Mouse (Mus musculus): Measurements from ENCODE around the gene Pes1. TPM values are rescaled to one million over a fixed set of nuclear protein-coding genes. Genes with fewer than 3 reads are reported as not detected.

Gene Pes1
- polyA plus RNA-seq, 1 experiment from 2014 or later = 64.9 TPM

- Histone ChIP-seq H3K27ac (ENCODE audit: low read length) (no peak overlapping the region), H3K4me1 (ENCODE audit: control insufficient read depth, insufficient read depth, low read length) (no peaks in the 10 kb centered on the region), H3K4me2 (replicated peaks; ENCODE audit: low read depth, low read length) (no peak overlapping the region), H3K9me3 (ENCODE audit: control insufficient read depth, low read depth, low read length) (no peaks in the 10 kb centered on the region), H3K27me3 (ENCODE audit: control insufficient read depth, insufficient read depth, low read length) (no peaks in the 10 kb centered on the region), H3K36me3 (ENCODE audit: control insufficient read depth, insufficient read depth, low read length) (no peaks in the 10 kb centered on the region), H3K4me3 (ENCODE audit: low read depth, low read length) (no peak overlapping the region), H3K9ac (replicated peaks; ENCODE audit: low read depth, low read length) (no peak overlapping the region)
- WGBS = 62% methylated on average over 9 of the region's 9 CpGs
- no peak for ATAC-seq (ENCODE audit: insufficient number of reproducible peaks, insufficient read depth, low FRiP score, low read depth)
Measured at GRCm38 (mm10) chr11:4027561-4028334, 64.0 kb downstream of the Pes1 start.

DNA sequence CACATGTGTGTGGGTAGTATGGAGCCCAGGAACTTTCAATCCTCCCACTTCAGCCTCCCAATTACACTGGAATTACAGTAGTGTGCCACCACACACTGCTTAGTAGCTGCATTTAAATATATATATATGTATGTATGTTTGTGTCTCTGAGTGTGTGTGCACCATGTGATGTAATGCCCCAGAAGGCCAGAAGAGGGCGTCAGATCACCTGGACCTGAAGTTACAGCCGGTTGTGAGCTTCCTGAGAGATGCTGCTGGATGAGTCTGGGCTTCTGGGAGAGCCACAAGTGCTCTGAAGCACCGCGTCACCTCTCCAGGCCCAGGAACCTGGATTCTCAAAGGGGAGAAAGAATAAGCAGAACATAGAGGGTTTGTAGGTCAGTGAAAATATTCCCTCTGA lies 65.6 kb downstream of the Pes1 start:
- no peak overlapping the region for H3K4me3 ChIP-seq (ENCODE audit: low read depth, low read length)
- no peaks in the 10 kb centered on the region for H3K4me1 ChIP-seq (ENCODE audit: control insufficient read depth, insufficient read depth, low read length)
- WGBS = 66% methylated on average over 4 of the region's 4 CpGs
- no peaks in the 10 kb centered on the region for H3K27me3 ChIP-seq (ENCODE audit: control insufficient read depth, insufficient read depth, low read length)
- H3K27ac ChIP-seq (ENCODE audit: low read length) = no peak overlapping the region
- H3K4me2 ChIP-seq (replicated peaks; ENCODE audit: low read depth, low read length) = no peak overlapping the region
- no peaks in the 10 kb centered on the region for H3K36me3 ChIP-seq (ENCODE audit: control insufficient read depth, insufficient read depth, low read length)
- H3K9ac ChIP-seq (replicated peaks; ENCODE audit: low read depth, low read length) = no peak overlapping the region
- H3K9me3 ChIP-seq (ENCODE audit: control insufficient read depth, low read depth, low read length) = no peaks in the 10 kb centered on the region
- no peak for ATAC-seq (ENCODE audit: insufficient number of reproducible peaks, insufficient read depth, low FRiP score, low read depth)

Other genes with a start within 250 kb of the Pes1 start
- gene Osbp2, start 100.1 kb upstream of the Pes1 start, polyA plus RNA-seq (2014; fragmentation: Nextera tagmentation; extraction: Ambion mirVana) = 0.39 and 0.69 TPM in 2 replicates
- gene 4921536K21Rik, start 68.9 kb upstream of the Pes1 start, polyA plus RNA-seq (2014; fragmentation: Nextera tagmentation; extraction: Ambion mirVana) = 0.12 and 0.13 TPM in 2 replicates
- gene Dusp18, start 68.7 kb upstream of the Pes1 start, polyA plus RNA-seq (2014; fragmentation: Nextera tagmentation; extraction: Ambion mirVana) = 12.3 and 13.2 TPM in 2 replicates
- gene Slc35e4, start 49.3 kb upstream of the Pes1 start, polyA plus RNA-seq (2014; fragmentation: Nextera tagmentation; extraction: Ambion mirVana) = 3.7 and 4.1 TPM in 2 replicates
- 38.9 and 42.2 TPM in 2 replicates for gene Tcn2, start 31.8 kb upstream of the Pes1 start, polyA plus RNA-seq (2014; fragmentation: Nextera tagmentation; extraction: Ambion mirVana)
- 0.22 and 0.29 TPM in 2 replicates for gene 4930556J24Rik, start 12.8 kb downstream of the Pes1 start, polyA plus RNA-seq (2014; fragmentation: Nextera tagmentation; extraction: Ambion mirVana)
- gene Gal3st1, start 19.7 kb downstream of the Pes1 start, polyA plus RNA-seq (2014; fragmentation: Nextera tagmentation; extraction: Ambion mirVana) = 13.1 and 15.3 TPM in 2 replicates
- gene Sec14l4, start 67.5 kb downstream of the Pes1 start, polyA plus RNA-seq (2014; fragmentation: Nextera tagmentation; extraction: Ambion mirVana) = 0.51 and 0.76 TPM in 2 replicates
- gene Sec14l3, start 100.9 kb downstream of the Pes1 start, polyA plus RNA-seq (2014; fragmentation: Nextera tagmentation; extraction: Ambion mirVana) = not detected in 2 replicates
- 14.5 and 15.5 TPM in 2 replicates for gene Mtfp1, start 131.5 kb downstream of the Pes1 start, polyA plus RNA-seq (2014; fragmentation: Nextera tagmentation; extraction: Ambion mirVana)
- 1.4 and 1.7 TPM in 2 replicates for gene Sec14l2, start 159.4 kb downstream of the Pes1 start, polyA plus RNA-seq (2014; fragmentation: Nextera tagmentation; extraction: Ambion mirVana)
- 32.3 and 32.7 TPM in 2 replicates for gene Rnf215, start 171.2 kb downstream of the Pes1 start, polyA plus RNA-seq (2014; fragmentation: Nextera tagmentation; extraction: Ambion mirVana)
- gene Ccdc157, start 196.3 kb downstream of the Pes1 start, polyA plus RNA-seq (2014; fragmentation: Nextera tagmentation; extraction: Ambion mirVana) = 4.4 and 5.7 TPM in 2 replicates
- 55.3 and 59.2 TPM in 2 replicates for gene Sf3a1, start 196.4 kb downstream of the Pes1 start, polyA plus RNA-seq (2014; fragmentation: Nextera tagmentation; extraction: Ambion mirVana)
- gene Tbc1d10a, start 222.8 kb downstream of the Pes1 start, polyA plus RNA-seq (2014; fragmentation: Nextera tagmentation; extraction: Ambion mirVana) = 17.2 and 19.3 TPM in 2 replicates

Data from stomach, embryonic 14.5 days (tissue).